Mouse (Mus musculus): Measurements from ENCODE around the gene Mdm2.
"Not testable (repeated sequence)": the region's sequence is repeated elsewhere in the genome, so short reads cannot be mapped to it uniquely, and the experiment has no call there.

Mdm2 gene

DNA sequence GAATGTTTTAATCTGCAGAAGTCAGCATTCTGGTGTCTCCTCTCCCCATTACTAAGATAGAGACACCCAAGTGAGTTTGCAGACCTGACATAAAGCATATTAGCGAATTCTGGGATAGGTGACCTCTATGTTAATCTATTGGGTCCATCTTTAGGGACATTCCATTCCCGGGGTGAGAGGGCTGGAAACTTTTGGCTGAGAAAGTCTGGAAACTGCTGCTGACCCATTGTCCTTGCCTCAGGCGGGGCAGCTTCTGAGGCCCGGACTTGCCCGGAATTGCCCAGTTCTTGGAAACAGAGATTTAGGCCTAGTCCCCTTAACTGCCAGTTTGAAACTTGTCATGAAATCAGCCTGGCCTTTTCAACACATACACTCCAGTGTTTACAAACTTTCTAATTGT is 850 bp upstream of the Mdm2 start:
- DNase-seq: peak; percentile 75

DNA sequence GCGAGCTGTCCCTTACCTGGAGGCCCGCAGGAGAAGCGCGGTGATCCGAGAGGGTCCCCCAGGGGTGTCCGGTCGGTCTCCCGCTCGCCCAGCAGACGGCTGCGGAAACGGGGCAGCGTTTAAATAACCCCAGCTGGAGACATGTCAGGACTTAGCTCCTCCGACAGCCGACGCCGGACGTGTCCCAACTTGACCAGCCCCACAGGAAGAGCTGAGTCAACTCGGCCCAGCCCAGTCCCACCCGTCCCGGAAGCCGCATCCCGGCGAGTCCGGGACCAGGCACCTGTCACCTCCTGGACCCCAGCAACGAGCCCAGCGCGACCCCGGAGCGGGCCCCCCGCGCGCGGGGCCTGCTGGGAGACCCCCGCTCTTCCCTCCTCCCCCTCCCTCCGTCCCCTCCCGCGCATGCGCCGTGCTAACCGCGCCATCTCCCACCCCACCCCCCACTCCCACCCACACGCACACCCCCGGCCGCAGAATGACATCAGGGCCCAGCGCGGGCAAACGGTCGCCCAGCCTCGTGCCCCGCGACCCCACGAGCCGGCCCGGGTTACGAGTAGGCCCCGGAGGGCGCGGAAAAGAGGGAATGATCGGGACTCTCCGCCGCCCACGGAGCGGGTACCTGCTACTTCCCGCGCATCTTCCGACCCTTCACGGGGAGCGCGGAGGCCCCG is 491 bp downstream of the Mdm2 start:
- DNase-seq: peak; percentile 84

DNA sequence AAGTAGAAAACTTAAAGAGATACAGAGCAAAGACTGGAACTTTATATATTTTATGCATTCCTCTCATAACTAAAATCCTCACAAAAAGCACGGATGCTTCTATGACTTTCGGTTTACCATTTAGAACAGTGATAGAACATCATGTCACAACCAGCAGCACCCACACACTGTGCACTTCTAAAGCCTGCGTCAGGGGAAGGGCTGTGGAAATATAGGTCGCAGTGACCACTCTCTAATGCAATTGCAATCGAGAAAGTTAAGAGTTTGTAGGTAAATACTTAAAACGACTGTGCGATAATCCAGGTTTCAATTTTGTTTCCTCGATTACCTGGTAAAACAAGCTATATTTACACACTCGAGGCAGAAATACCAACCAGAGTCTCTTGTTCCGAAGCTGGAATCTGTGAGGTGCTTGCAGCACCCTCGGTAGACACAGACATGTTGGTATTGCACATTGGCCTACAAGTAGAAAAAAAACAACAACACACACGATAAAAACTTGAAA is 1.2 kb downstream of the Mdm2 start:
- DNase-seq: no peak

DNA sequence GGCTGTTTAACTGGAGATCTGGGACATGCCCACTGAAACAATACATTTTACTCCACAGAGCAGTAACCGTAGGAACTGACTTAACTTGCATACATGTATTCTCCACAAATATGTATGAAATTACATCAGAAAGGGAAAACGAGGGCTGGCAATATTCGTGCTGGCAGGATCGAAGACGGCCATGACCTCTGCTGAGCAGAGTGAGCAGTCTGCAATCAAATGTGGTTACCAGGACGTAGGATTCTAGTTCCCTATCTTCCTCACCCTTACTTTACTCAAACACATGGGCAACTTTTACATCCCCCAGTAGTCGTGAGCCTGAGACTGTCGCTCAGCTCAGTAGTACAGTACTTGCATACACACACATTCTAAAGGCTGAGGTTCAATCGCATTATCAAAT is 1.7 kb downstream of the Mdm2 start:
- no peak for DNase-seq

DNA sequence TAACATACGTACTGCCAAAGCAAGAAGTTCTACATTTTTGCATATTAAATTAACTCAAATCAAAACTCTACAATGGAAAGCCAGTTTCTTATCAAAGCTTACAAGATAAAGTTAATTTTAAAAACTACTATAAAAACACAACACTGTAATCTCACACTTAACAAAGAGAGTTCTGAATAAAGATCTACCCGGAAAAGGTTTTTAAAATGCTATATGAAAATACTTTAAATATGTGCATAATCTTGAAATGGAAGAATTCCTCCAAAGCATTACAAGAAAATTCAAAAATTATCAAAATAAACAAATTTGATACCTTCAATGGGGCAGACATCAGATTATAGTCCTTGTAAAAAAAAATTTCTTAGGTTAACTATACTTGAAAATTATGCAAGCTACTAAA is 2.2 kb downstream of the Mdm2 start:
- DNase-seq: no peak

DNA sequence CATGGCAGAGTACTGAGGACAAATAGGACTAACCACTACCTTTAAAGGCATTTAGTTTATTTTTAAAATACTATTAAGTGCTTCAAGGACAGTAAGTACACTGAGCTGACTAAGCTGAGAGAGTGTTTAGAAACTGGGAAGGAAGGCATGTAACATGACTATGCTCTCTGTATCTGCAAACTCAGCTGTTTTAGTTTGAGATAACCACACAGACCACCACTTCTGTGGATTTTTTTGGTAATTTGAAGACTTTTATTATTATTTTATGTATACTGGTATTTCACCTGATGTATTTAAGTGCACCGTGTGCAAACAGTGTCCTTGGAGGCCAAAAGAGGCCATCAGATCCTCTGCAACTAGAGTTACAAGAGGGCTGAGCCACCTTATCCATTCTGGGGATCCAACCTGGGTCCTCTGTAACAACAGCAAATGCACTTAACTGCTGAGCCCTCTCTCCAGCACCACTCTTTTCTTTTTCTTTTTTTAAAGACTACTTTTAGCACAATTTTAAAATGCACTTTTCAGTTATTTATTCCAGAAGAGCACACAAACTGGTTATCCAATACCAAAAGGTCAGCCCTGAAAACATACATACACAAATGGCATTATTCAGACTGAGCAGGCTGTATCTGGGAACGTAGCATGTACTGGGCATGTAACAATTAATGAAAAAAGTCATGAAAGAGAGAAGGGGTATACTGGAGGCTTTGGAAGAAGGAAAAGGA is 3.3 kb downstream of the Mdm2 start:
- no peak for DNase-seq

DNA sequence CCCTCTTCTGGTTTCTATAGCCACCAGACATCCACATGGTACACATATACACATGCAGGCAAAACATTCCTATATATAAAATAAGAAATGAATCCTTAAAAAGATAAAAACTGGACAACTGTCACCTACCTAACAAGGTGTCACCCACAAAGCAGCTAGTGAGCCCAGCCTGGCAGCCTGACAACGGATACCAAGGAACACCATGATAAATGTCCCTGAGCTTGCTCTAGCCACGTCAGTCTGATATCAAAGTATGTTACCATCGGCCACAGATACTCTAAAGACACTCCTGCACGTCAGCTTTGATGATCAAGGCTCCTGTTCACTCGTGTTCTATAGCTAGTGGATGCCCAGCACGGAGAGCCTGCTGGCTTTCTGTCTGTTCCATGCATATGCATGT is 4.1 kb downstream of the Mdm2 start:
- no peak for DNase-seq

DNA sequence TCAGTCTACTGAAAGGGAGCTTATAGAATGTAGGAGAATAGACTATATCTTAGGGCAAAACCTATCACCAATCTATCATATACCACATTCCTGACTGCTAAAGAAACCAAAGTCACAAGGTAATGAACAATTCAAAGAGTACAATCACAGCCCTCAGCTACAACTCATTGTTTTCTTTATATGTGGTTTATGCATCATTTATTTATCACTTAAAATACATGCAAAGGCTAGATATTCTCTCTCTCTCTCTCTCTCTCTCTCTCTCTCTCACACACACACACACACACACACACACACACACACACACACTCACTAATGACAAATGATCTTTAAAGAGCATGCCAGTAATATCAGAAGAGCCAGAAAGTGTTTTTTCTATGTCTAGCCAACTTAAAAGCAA is 4.8 kb downstream of the Mdm2 start:
- DNase-seq: no peak

DNA sequence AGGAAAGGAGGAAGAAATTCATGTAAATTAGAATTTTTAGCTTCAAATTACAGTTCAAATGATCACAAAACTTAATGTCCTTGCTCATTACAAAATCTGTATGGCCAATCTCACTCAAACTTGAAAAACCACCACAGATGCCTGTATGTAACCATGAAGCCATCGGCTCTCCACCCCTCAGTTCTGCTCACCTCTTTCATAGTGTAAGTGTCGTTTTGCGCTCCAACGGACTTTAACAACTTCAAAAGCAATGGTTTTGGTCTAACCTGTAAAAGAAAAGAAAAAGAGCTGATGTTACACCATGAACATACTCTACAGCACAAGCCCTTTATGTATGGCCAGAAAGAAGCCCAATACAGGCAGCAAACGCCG is 5.6 kb downstream of the Mdm2 start:
- DNase-seq: no peak

DNA sequence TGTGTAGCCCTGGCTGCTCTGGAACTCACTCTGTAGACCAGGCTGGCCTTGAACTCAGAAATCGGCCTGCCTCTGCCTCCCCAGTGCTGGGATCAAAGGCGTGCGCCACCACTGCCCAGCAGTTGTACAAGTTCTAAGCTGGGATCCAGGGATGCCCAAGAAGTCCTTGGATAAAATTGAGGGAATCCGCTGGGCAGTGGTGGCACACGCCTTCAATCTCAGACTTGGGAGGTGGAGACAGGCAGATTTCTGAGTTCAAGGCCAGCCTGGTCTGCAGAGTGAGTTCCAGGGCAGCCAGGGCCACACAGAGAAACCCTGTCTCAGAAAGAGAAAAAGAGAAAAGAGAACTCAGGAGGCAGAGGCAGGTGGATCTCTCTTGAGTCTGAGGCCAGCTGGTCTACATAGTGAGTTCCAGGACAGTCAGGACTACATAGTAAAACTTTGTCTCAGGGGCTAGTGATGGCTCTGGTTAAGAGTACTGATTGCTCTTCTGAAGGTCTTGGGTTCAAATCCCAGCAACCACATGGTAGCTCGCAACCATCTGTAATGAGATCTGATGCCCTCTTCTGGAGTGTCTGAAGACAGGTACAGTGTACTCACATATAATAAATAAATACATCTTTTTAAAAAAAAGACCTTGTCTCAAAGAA is 6.1 kb downstream of the Mdm2 start:
- DNase-seq: not testable (repeated sequence)

DNA sequence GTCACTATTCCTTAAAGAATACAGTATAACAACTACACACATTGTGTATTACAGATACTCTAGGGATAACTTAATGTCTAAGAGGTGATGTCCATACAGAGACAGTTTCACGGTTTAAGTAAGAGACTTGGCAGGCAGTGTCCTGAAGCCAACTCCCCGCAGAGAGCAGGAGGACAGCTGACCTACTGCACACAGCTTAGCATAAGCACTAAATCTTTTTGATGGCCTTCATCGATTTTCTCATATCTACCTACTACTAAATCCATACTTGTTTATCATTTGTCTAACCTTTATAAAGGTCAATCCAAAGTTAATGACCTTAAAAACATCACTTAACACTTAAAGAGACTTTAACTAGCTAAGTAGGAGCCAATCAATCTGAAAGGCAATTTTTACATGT is 7.1 kb downstream of the Mdm2 start:
- DNase-seq: no peak

DNA sequence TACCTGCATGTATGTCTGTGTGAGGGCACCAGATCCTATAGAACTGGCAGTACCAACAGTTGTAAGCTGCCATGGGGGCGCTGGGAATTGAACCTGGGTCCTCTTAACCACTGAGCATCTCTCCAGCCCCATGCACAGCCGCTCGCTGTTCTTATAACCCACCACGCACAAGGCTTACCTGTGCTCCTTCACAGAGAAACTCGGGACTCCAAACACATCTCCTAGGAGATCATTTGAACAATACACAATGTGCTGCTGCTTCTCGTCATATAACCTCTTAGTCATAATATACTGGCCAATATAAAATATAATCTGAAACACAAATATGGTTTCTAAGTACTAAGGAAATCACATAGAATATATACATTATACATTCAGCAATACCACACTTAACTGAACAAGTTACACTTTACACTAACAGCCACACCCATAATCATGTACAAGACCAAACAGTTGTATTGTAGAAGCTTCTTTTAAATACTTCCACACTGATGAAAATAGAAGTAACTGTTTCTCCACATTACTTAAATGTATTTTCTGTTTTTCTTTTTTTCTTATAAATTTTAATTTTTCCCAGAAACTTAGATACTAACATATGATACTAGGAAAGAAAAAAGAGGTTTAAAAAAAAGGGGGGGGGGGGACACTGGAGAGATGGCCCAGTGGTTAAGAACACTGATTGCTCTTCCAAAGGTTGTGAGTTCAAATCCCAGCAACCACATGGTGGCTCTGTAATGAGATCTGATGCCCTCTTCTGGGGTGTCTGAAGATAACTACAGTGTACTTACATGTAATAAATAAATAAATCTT is 8.3 kb downstream of the Mdm2 start:
- DNase-seq: no peak

DNA sequence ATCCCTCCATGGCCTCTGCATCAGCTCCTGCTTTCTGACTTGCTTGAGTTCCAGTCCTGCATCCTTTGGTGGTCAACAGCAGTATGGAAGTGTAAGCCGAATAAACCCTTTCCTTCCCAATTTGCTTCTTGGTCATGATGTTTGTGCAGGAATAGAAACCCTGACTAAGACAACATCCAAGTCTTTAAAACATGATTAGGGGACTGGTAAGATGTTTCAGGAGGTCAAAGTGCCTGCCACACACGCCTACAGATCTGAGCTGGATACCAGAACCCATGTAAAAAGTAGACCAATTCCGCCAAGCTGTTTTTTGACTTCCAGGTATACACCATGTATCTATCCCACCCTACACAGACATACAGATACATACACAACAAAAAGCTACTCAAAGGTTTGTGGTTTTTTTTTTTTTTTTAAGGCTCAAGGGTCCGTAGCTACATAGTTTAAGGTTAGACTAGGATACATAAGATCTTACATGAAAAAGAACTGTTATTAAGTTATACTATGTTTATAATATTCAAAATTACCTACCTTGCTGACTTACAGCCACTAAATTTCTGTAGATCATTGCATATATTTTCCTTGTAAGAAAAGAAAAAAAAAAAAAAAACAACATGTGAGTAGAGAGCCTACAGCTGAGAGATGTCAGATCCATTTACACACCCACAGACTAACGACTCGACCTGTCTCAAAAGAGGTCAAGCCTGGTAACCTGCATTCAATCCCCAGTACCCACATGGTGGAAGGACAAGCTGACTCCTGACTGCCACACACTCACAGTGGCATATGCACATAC is 9.3 kb downstream of the Mdm2 start:
- no peak for DNase-seq

DNA sequence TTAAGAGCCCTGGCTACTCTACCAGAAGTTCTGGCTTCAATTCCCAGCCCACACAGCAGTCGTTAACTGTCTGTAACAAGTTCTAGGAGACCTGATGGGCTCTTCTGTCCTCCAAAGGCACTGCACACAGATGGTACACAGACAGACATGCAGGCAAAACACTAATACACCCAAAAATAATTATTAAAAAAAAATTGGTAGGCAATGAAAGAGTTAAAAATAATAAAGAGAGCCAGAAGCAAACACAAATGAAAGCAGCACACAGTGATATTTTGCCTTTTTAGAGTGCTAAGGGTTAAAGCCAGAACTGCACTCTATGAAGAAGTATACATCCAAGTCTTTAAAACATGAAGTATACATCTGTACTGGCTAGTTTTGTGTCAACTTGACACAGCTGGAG is 10.1 kb downstream of the Mdm2 start:
- no peak for DNase-seq

DNA sequence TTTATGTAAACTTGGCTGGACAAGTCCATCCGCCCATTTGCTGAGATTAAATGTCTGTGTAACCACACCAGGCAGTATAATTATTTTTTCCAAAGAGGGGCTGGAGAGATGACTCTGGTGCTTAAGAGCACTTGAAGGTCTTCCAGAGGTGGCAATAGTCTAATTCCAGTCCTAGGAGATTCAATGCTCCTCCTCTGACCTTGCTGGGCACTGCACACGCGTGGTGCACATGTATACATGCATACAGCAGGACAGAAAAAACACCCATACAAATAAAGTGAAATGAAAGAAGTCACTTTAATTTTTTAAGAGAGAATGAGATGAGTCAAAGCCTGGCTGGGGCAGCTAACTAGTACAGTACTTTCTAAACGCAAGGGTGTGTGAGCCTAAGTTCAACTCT is 10.6 kb downstream of the Mdm2 start:
- DNase-seq: no peak

DNA sequence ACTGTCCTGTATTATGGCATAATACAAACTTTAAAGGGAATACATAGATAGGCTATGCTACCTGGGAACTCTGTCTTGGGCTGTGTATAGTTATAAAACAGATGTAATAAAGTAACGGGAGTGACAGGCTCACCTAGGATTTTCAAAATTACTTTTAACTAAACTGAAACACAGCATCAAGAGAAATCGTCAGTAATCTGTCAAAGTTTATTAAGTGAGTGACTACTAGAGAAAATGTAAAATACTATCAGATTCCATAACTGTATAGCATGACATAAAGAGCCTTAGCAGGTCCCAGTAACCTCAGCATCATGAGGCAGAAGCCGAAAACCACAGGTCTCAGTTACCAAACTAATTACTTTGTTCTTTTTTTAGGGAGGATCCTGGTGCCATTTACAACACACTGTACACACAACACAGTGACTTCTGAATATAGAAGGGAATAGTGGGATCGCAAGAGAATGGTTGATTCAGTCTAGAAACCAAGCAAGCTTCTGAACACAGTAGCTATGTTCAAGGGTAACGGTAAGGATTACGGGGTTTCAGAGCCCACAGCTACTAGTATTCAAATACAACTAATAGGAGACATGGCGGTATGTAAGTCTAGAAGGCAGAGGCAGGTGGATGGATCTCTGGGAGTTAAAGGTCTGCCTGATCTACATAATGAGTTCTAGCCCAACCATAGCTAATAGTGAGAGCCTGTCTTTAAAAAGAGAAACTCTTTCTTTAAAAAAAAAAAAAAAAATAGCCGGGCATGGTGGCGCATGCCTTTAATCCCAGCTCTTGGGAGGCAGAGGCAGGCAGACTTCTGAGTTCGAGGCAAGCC is 12.0 kb downstream of the Mdm2 start:
- no peak for DNase-seq

DNA sequence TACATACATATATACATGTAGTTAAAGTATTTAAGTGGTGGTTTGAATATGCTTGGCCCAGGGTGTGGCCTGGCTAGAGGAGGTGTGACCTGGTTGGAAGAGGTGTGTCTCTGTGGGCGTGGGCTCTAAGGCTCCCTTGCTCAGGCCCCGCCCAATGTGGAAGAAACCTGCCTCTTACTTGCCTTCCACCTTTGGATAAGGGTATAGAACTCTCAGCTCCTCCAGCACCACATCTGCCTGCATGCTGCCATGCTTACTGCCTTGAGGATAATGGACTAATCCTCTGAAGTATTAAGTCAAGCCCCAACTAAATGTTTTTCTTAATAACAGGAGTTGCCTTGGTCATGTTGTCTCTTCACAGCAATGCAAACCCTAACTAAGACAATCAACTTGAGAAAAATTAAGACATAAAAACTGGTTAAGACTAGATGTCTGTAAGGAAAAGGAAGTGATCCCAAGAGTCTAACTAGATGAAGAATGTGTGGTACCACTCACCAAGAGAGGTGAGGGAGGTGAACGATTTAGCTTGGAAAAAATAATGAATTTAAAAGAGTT is 12.9 kb downstream of the Mdm2 start:
- DNase-seq: no peak

DNA sequence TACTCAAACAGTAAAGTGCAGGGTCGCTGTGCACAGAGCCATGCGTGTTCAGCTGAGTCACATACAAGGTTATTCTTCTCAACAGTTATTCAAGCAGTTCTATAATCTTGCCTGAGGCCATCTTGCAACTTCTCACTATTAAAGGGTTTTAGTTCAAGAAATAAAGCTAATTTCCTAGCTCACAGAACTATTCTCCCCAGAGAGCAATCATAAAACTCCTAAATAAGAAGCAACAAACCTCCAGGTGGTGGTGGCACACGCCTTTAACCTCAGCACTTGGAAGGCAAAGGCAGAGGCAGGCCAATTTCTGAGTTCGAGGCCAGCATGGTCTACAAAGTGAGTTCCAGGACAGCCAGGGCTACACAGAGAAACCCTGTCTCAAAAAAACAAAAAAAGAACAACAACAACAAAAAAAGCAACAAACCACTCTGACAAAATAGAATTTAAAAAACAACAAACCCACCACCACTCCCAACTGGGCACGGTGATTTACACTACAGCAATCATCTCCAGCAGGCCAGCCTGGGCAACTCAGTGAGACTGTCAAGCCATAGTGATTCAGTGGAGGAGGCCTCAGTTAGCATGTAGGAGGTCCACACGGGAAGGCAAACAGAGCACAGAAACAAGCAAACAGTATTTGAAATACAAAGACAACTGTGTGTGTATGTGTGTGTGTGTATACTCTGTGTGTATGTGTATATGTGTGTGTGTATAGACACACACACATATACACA is 13.6 kb downstream of the Mdm2 start:
- DNase-seq: no peak

DNA sequence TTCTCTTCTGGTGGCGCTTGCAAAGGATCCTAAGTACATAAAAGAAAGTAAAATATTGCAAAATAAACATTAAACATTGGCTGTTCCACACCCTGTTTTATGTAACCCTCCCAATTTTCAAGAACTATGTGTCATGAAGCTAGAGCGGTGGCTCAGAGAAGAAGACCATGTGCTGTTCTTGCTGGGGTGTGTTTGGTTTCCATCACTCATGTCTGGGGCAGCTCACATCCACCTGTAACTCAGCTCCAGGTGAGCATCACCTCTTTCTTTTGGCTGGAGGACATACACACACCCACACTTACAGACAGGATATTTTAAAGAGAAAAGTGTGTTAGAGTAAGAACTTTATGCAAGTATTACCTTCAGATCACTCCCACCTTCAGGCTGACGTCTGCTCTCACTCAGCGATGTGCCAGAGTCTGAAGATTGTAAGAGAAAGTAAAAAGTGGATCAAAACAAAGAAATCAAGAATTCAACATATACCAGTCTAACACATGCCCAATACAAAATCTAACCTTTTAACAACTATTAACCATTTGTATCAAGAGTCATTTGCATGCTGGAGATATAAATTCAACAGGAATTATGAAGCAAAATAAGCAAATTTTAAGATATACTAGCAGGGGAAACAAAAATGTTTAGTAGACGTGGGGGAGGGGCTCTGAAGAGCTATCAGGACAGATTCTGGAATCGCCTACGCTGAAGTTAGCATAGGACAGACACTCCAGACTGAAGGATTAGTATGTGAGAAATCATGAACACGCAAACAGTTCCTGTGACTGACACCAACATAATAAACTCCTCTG is 14.3 kb downstream of the Mdm2 start:
- DNase-seq: no peak

DNA sequence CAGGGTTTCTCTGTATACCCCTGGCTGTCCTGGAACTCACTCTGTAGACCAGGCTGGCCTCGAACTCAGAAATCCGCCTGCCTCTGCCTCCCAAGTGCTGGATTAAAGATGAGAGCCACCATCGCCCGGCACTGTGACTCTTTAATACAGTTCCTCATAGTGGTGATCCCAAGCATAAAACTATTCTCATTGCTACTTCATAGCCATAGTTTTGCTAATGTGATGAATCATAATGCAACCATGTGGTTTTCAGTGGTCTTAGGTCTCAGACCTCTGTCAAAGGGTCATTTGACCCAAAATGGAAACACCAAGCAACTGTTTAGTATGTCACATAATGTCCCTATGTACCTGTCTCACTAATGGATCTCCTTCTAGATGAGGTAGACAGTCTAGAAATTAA is 15.0 kb downstream of the Mdm2 start:
- no peak for DNase-seq
